Mouse (Mus musculus): ENCODE results near the gene Zfp784. TPM values are rescaled to one million over a fixed set of nuclear protein-coding genes. Genes with fewer than 3 reads are reported as not detected.
"Not testable (repeated sequence)": the region's sequence is repeated elsewhere in the genome, so short reads cannot be mapped to it uniquely, and the experiment has no call there.

Gene Zfp784
- total RNA-seq, 2 experiments from 2014 or later: 0.54 to 0.98 TPM

DNA sequence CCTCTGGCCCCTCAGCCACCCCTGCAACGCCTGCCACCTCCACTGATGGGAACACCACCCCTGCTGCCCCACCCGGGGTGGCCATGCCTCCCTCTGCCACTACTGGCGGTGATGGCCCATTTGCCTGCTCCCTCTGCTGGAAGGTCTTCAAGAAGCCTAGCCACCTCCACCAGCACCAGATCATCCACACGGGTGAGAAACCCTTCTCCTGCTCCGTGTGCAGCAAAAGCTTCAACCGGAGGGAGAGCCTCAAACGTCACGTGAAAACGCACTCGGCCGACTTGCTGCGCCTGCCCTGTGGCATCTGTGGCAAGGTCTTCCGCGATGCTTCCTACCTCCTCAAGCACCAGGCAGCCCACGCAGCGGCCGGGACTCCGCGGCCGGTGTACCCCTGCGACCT lies 8.3 kb downstream of the Zfp784 start:
- ATAC-seq (replicated peaks; ENCODE audit: poor library complexity, severe bottlenecking): no peak

GRCm38 (mm10) chr7:5029543-5029942 lies 8.7 kb downstream of the Zfp784 start:
- ATAC-seq (replicated peaks; ENCODE audit: poor library complexity, severe bottlenecking): no peak

DNA sequence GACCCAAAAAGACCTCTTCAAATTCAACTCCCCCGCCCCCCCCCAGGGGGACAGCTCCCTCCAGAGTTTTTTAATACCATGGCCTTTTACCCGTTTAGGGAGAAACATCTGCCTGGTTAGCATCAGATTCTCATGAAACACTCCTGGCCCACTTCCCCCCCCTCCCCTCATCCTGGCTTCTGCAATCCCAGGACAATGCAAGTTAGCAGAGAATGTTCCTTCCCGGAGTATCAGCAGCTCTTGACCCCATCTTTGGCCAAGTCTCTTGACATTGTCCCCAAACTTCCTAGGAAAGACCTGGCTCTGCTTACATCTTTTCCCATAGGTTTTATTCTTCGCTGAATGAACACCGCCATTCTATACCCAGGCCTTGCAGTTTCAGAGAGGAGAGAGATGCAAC lies 17.0 kb downstream of the Zfp784 start:
- no peak for ATAC-seq (replicated peaks; ENCODE audit: poor library complexity, severe bottlenecking)

DNA sequence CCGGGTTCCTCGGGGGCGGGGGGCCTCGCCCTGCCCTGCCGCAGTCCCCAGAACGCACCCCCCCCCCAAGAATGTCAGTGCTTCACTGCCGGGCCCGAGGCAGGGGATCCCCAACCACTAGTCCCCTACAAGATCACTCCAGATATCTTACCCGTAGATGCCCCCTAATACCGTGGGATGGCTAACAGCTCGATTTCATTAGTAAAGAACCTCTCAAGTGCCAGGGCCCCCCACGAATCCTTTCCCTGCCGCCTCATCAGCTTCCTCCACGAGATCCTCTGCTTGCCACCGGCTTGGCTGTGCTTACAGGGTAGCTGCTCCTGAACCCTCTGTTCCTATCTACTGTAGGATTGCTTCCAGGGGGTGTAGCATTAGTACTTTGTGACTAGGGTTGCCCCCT lies 17.6 kb downstream of the Zfp784 start:
- no peak for ATAC-seq (replicated peaks; ENCODE audit: poor library complexity, severe bottlenecking)

- ATAC-seq (replicated peaks; ENCODE audit: poor library complexity, severe bottlenecking): peak; percentile 76
Observed at GRCm38 (mm10) chr7:5020000-5020681, 18.1 kb downstream of the Zfp784 start, which contains the start of the genes Zfp865 and Ccdc106. Gene Zfp865 (plus strand): TSS chr7:5020376. Gene Ccdc106 (plus strand): TSS chr7:5020553.

DNA sequence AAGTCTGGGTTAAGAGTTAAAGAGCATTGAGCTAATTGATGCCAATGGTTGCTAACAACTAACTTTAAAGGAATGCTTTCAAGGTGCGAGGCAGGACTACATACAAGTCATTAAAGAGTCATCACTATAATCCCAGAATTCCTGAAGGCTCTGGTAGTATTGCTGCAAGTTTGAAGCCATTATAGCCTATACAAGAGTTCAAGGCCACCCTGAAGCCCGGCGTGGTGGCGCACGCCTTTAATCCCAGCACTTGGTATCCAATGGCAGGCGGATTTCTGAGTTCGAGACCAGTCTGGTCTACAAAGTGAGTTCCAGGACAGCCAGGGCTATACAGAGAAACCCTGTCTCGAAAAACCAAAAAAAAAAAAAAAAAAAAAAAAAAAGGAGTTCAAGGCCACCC lies 18.7 kb downstream of the Zfp784 start:
- not testable (repeated sequence) for ATAC-seq (replicated peaks; ENCODE audit: poor library complexity, severe bottlenecking)

DNA sequence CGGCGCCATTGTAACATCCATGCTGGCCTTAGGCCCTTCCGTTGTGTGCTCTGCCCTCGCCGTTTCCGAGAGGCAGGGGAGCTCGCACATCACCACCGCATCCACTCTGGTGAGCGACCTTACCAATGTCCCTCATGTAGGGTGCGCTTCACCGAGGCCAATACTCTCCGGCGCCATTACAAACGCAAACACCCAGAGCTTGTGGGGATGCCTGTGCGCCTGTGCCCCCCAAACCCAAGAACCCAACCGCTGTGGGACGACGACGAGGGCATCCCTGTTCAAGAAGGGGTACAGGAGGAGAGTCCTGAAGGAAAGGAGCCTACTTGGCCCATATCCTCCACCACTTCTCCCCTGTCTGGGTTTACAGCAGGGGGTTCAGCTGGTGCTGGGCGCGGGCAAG lies 20.3 kb downstream of the Zfp784 start:
- no peak for ATAC-seq (replicated peaks; ENCODE audit: poor library complexity, severe bottlenecking)

- no peak for ATAC-seq (replicated peaks; ENCODE audit: poor library complexity, severe bottlenecking)
Observed at GRCm38 (mm10) chr7:5017352-5017751, 20.9 kb downstream of the Zfp784 start.

- no peak for ATAC-seq (replicated peaks; ENCODE audit: poor library complexity, severe bottlenecking)
Observed at GRCm38 (mm10) chr7:5016920-5017319, 21.3 kb downstream of the Zfp784 start.

GRCm38 (mm10) chr7:5016057-5016456 lies 22.2 kb downstream of the Zfp784 start:
- no peak for ATAC-seq (replicated peaks; ENCODE audit: poor library complexity, severe bottlenecking)

DNA sequence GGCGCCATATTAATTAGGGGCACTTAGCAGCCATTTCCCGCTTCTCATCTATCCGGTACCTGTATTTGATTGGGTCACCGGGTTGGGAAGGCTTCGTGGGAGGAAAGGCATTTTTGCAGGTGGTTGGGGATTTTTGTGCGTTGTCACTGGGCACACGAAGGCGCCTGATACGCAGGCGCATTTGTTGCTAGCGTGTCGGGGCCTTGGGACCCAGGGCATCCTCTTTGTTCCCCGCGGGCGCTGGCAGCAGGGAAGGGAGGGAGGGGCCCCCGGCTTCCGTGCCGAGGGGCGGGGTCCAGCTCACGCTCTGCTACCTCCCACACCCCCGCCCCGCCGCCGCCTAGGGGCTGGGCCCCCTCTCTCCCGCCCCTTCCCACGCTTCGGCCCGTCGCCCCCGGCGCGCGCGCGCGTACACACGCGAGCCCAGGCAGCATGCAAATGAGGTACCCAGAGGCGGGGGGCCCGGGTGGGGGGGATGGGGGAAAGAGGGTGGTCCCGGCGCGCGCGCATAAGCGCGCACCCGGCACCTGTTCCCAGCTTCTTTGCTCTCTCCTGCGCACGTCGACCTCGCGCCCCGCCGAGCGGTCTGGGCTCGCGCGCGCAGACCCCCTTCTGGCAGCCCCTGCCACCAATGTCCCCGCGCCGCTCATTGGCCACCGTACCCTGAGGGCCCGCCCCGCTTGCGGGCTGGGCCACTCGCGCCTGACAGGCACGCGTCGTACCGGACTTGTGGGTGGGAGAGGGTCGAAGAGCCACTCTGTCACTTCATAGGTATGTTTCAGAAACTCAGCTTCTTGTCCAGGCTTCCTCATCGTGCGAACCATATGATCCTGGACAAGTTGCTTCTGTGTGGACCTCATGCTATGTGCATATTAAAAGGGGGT lies 22.9 kb downstream of the Zfp784 start, which contains the start of gene Gm44973:
Gene Gm44973 (plus strand): TSS at position 379 of the 884 bp plus-strand sequence.
- peak; percentile 51 for ATAC-seq (replicated peaks; ENCODE audit: poor library complexity, severe bottlenecking)

DNA sequence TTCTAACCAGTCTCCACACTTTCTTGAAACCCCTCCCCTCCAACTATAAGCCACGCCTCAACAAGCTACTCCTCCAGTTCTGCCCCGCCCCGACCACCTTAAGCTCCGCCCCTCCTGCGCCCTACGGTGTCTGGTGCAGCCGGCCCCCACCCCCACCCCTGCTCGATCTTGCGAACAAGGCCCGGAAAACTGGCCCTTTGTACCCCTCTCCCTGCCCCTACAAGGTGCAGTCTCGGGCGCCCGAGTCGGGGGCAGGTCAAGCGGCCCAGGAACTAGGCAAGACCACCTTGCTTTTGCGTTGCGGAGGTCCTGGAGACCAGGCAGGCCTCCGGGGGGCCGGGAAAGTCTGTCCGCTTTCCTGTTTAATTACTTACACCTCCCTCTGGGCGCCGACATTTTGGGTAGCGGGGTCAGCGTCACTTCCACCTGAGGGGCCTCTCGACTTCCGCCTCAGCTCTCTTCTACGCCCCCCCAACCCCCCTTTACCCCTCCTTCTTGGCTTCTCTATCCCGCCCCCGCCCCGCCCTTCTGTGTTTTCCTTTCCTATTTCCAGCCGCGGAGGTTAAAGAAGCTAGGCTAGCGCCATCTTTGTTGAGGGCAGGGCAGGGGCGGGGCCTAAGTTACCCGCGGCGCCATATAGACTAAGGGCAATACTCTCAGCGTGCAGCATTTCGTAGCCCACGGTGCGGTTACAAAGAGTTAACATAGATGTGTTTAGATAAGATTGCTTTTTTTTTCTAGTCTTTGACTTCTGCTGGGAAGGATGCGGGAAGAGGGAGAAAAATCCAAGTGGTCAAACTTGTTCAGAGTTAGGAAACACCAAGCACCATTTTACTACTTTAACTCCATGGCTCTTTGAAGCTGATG lies 23.8 kb downstream of the Zfp784 start, which contains the start of the genes Zfp524 and Fiz1:
Gene Zfp524 (plus strand): TSS at position 165 of the 867 bp plus-strand sequence.
Gene Fiz1 (minus strand): TSS at position 447 of the 867 bp plus-strand sequence.
- ATAC-seq (replicated peaks; ENCODE audit: poor library complexity, severe bottlenecking): peak; percentile 61

DNA sequence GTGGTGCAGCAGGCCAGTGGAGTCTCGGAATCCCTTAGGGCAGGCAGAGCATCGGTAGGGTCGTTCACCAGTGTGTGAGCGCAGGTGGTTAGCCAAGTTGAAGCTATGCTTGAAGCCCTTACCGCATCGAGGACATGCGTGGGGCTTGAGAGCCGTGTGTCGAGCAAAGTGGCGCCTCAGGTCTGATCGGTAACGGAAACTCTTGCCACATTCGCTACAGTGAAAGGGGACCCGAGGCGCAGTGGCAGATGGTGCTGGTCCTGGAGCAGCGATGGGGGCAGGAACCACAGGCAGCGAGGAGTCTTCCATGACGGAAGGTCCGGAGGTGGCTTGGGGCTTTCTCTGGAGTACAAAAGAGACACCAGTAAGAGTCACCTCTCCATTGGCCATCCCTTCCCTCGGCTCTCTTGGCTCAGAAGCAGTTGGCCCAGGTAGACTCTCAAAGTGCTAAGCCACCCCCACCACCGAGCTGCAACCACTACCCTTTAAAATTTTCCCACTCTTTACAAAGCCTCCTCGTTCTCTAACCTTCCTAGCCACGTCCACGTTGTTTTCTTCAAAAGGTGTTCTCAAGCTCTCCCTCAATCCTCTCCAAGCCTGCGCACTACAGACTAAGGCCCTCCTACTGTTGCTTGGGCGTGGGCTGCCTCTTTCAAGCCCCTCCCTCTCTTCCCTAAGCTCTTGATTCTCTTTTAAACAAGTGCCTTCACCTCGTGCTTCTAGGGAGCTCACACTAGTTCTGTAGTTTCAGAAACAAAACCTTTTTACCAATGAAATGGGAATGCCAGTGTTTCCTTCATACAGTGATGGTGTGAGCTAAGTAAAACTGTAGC lies 25.3 kb downstream of the Zfp784 start:
- ATAC-seq (replicated peaks; ENCODE audit: poor library complexity, severe bottlenecking): no peak

- peak; percentile 13; the same call in 1 of the 2 replicates for ATAC-seq (replicated peaks; ENCODE audit: poor library complexity, severe bottlenecking)
Observed at GRCm38 (mm10) chr7:5008229-5008628, 30.0 kb downstream of the Zfp784 start.

DNA sequence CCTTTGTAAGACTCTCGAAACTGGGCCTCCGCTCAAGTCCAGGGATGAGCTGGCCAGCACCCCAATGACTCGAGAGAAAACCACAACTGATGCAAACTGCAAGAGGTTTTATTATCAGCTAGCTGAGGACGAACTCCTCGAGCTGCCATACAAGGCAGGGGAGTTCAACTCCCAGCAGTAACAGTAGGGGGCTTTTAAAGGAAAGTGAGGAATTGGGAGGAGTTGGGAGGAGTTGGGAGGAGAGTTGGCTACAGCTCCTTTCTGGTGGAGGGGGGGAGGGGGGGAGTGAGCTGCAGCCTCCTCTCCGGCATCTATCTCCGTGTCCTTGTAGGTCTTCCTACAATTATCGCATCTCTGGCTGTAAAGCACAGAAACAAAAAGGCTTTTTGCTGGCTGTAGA lies 35.4 kb downstream of the Zfp784 start:
- ATAC-seq (replicated peaks; ENCODE audit: poor library complexity, severe bottlenecking): not testable (repeated sequence)

DNA sequence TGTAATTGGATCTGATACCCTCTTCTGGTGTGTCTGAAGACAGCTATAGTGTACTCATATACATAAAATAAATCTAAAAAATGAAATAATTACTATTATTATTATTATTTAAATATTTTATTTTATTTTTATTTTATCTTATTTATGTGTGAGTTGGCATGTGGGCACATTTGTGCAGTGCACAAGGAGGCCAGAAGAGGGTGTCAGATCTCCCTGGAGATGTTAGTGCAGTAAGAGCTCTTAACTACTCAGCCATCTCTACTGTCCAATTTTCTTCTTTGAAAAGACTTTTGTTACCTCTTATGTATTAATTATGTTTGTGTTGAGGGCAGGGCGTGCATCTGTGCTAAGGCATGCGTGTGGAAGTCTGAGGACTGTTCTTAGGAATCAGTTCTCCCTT lies 38.4 kb downstream of the Zfp784 start:
- ATAC-seq (replicated peaks; ENCODE audit: poor library complexity, severe bottlenecking): 0 out of 2 replicates have a peak, but pooled peaks have one; percentile 26

- no peak for ATAC-seq (replicated peaks; ENCODE audit: poor library complexity, severe bottlenecking)
Observed at GRCm38 (mm10) chr7:4996934-4997333, 41.3 kb downstream of the Zfp784 start.

DNA sequence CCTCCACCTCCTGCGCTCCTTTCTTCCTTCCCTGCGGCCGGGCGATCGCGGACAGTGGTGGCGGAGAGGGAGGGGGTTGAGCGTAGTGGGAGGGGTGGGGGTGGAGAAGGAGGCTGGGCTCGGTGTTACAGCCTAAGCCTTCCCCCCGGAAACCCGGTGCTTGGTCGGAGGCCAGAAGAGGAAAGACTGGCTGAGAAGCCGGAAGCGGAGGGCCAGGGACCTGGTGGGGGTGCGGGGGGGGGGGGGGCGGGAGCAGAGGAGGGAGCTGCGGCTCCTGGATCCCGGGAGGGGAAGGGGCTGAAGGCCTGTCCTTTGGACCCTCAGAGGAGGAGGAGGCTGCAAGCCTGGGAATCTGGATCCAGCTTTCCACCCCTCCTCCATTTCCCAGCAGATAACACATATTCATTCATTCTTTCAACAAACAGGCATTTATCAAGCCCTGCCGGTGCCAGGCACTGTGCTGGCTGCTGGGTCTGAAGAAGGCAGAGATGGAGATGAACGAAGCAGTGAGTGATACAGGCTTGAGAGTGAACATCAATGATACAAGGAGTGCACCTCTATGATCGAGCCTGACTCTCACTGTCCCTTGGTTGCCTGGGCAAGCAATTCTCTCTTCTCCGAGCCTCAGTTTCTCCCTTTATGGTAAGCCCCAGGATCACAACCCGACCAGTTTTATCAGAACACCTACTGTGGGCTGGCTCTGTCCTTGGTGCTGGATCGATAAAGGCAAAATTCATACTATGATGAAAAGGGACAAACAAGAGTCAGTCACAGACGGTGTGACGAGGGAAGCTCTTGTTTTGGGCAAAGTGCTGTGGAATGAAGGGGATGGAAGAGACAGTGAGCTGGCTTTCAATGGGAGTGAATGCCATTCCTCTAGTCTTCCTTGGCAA lies 42.0 kb downstream of the Zfp784 start, which contains the start of gene Zfp579:
Gene Zfp579 (minus strand): TSS at position 156 of the 893 bp plus-strand sequence.
- ATAC-seq (replicated peaks; ENCODE audit: poor library complexity, severe bottlenecking): peak; percentile 90
